Mouse (Mus musculus) E14TG2a.4 (cell line): Measurements from ENCODE around the gene Ctu1.
"Not testable (repeated sequence)": the region's sequence is repeated elsewhere in the genome, so short reads cannot be mapped to it uniquely, and the experiment has no call there.

ENCODE experiments used
- H3K27me3 ChIP-seq: 2 replicates; pipeline ENCODE4 v1.6.1; 2014; ENCODE audit warnings: low read length, control low read depth; ENCODE audit not compliant: insufficient read depth
- H3K36me3 ChIP-seq: 2 replicates; pipeline ENCODE4 v1.6.1; 2014; ENCODE audit warnings: low read length, control low read depth; ENCODE audit not compliant: insufficient read depth
- H3K4me1 ChIP-seq: replicated peaks from 2 replicates; pipeline ENCODE4 v1.6.1; 2014; ENCODE audit warnings: low read depth, low read length, control low read depth
- H3K4me3 ChIP-seq: replicated peaks from 2 replicates; pipeline ENCODE4 v1.5.1; 2014; ENCODE audit warnings: mild to moderate bottlenecking, low read length
- H3K9me3 ChIP-seq: 2 replicates; pipeline ENCODE4 v1.6.1; 2014; ENCODE audit warnings: low read length, control low read depth
- CTCF ChIP-seq: conservative IDR thresholded peaks from 2 replicates; pipeline ENCODE4 v1.5.1; 2014; ENCODE audit warnings: low read length
- NANOG ChIP-seq: IDR thresholded peaks from 2 replicates; pipeline ENCODE4 v1.6.1; 2014; ENCODE audit warnings: borderline replicate concordance, low read length, mixed read lengths
- POU5F1 ChIP-seq: IDR thresholded peaks from 2 replicates; pipeline ENCODE4 v1.6.1; 2014; ENCODE audit warnings: low read length, borderline replicate concordance

Gene Ctu1

DNA sequence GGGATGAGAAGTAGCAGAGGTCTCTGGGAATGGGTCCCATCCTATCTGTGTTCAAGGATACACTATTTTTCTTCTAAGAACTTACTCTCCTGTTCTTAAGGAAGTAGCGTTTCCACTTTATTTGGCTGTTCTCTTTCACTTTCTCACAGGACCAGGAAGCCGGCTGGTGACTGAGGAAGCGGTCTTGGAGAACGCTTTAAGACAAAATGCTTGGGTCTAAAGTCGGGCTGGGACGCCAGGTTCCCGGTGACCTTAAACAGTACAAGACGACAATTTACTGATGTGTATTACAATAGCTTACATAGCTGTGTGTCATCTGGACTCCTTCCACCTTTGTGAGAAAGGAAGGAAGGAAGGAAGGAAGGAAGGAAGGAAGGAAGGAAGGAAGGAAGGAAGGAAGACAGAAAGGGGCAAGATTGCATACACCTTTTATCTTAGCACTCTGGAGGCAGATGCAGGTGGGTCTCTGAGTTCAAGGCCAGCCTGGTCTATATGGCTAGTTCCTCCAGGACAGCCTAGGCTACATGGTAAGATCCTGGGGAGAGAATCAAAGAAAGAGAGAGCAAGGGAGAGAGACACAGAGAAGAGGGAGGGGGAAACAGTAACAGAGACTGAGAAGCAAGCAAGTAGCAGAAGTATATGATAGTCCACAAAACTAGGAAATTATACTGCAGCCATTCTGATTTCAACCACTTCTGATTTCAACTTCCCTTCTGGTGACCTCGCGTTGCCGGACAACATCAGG is 580 bp upstream of the Ctu1 start:
- TF ChIP-seq CTCF (no peak), NANOG (no peak)
- H3K4me1 ChIP-seq: peaks cover 28% of the 10 kb centered on the region

DNA sequence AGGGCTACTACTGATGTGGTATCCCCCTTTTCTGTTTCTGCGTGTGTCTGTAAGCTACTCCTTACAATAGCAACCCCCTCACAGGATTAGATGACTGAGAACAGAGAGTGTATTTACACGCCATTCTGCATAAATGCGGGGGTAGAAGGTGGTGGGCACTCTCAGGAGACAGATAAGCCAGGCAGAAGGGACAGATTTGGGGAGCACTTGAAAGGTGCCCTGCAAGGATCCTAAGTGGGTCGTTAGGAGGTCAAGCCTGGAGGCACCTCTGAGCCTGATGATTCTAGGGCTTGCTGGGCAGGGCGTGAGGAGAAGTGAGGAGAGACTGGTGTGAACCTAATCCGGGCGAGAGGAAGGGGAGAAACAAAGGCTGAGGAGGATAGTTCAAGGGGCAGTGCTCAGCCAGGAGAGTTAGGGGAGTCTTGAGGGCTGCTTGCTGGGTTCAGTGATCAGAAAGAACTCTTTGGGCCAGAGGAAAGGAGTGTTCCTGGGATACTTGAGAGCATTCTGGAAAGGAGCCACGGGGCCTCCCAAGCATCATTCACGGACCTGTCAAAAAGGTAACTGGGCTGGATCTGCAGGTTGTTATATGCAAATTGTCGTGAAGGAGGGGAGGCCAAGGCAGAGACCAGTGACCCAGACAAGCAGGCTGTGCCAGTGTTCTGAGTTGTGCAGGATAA is 905 bp downstream of the Ctu1 start:
- H3K9me3 ChIP-seq: no peaks in the 10 kb centered on the region
- H3K27me3 ChIP-seq: peaks cover 15% of the 10 kb centered on the region
- H3K36me3 ChIP-seq: peaks cover 8% of the 10 kb centered on the region
- H3K4me3 ChIP-seq: peak overlapping the region; percentile 90
- TF ChIP-seq NANOG (no peak), POU5F1 (no peak), CTCF (no peak)
- H3K4me1 ChIP-seq: peaks cover 42% of the 10 kb centered on the region

More for the DNA sequence above, 580 bp upstream of the Ctu1 start:
- H3K9me3 ChIP-seq: no peaks in the 10 kb centered on the region
- peaks cover 15% of the 10 kb centered on the region for H3K27me3 ChIP-seq
- no peaks in the 10 kb centered on the region for H3K36me3 ChIP-seq
- peak overlapping the region; percentile 90 for H3K4me3 ChIP-seq

- Histone ChIP-seq H3K4me3 (peak overlapping the region; percentile 79), H3K27me3 (peaks cover 15% of the 10 kb centered on the region), H3K4me1 (peaks cover 42% of the 10 kb centered on the region), H3K9me3 (no peaks in the 10 kb centered on the region), H3K36me3 (peaks cover 9% of the 10 kb centered on the region)
- no peak for TF ChIP-seq CTCF
- no peak for TF ChIP-seq POU5F1
- TF ChIP-seq NANOG: no peak
Measured at GRCm38 (mm10) chr7:43675091-43675490, 3.3 kb downstream of the Ctu1 start.

GRCm38 (mm10) chr7:43678517-43678916 is 6.7 kb downstream of the Ctu1 start:
- H3K9me3 ChIP-seq: peaks cover 15% of the 10 kb centered on the region
- TF ChIP-seq NANOG (no peak), POU5F1 (no peak), CTCF (peak; percentile 74)

GRCm38 (mm10) chr7:43680960-43681359 is 9.1 kb downstream of the Ctu1 start:
- Histone ChIP-seq H3K4me1 (peaks cover 30% of the 10 kb centered on the region), H3K9me3 (peaks cover 15% of the 10 kb centered on the region), H3K4me3 (no peak overlapping the region), H3K27me3 (no peaks in the 10 kb centered on the region), H3K36me3 (peaks cover 9% of the 10 kb centered on the region)
- TF ChIP-seq POU5F1 (no peak), CTCF (peak; percentile 38)

More at GRCm38 (mm10) chr7:43678517-43678916, 6.7 kb downstream of the Ctu1 start:
- Histone ChIP-seq H3K27me3 (peaks cover 15% of the 10 kb centered on the region), H3K36me3 (peaks cover 9% of the 10 kb centered on the region), H3K4me3 (no peak overlapping the region), H3K4me1 (peaks cover 29% of the 10 kb centered on the region)

GRCm38 (mm10) chr7:43682511-43682910 is 10.7 kb downstream of the Ctu1 start:
- Histone ChIP-seq H3K9me3 (peaks cover 15% of the 10 kb centered on the region), H3K4me1 (peaks cover 14% of the 10 kb centered on the region)
- H3K36me3 ChIP-seq, H3K27me3 ChIP-seq, H3K4me3 ChIP-seq: not testable (repeated sequence)

DNA sequence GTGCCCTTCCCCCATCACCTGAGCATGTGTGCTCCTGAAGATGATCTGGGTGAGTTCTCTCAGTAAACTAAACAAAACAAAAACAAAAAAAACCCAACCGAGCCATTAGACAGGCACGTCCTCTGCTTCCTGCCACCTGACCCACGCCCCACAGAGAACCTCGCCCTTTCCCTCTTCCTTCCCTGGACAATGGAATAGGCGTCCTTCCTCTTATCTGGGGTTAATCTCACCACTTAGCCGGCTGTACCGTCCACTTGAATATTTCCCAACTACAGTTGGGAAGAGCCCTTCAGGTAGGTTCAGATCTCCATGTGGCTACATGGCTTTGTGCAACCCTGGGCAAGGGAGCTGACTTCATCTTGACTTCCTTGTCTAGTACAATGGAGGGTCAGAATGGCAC is 13.3 kb downstream of the Ctu1 start:
- no peaks in the 10 kb centered on the region for H3K27me3 ChIP-seq
- peaks cover 13% of the 10 kb centered on the region for H3K4me1 ChIP-seq
- H3K4me3 ChIP-seq: no peak overlapping the region; the same call in 1 of the 2 replicates
- no peaks in the 10 kb centered on the region for H3K36me3 ChIP-seq
- peaks cover 15% of the 10 kb centered on the region for H3K9me3 ChIP-seq
- TF ChIP-seq NANOG: no peak
- no peak for TF ChIP-seq CTCF
- TF ChIP-seq POU5F1: no peak

- 0 out of 2 replicates have a peak, but pooled peaks cover 3% of the 10 kb centered on the region for H3K27me3 ChIP-seq
- peaks cover 5% of the 10 kb centered on the region for H3K4me1 ChIP-seq
- TF ChIP-seq NANOG: no peak
- no peak for TF ChIP-seq POU5F1
- no peak for TF ChIP-seq CTCF
- H3K9me3 ChIP-seq: no peaks in the 10 kb centered on the region
- no peaks in the 10 kb centered on the region for H3K36me3 ChIP-seq
- no peak within 1 kb of the TSS for H3K4me3 ChIP-seq
Measured at GRCm38 (mm10) chr7:43690118-43690517, 18.3 kb downstream of the Ctu1 start, which contains the start of gene Klk14. Gene Klk14 (plus strand): TSS chr7:43690418.

DNA sequence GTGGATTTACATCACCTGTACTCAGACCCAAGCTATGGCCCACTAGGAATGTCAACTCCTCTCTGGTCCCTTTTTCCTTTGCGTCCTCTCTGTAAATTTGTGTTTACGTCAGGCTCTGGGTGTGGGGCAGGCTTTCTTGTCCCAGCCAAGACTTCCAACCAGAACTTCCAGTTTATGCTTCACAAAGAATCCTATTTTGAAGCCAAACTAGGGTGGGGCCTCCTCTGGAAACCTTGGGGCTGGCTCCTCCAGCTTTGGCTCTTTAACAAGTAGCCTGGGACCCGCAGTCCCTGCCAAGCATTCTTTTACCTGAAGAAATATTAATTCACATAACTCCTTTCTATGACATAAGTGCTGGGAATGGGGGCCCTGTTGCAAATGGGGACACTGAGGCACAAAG is 38.2 kb downstream of the Ctu1 start:
- Histone ChIP-seq H3K27me3 (0 out of 2 replicates have a peak, but pooled peaks cover 3% of the 10 kb centered on the region), H3K36me3 (no peaks in the 10 kb centered on the region), H3K4me1 (peaks cover 32% of the 10 kb centered on the region), H3K9me3 (no peaks in the 10 kb centered on the region), H3K4me3 (no peak overlapping the region)
- no peak for TF ChIP-seq POU5F1
- TF ChIP-seq CTCF: no peak
- no peak for TF ChIP-seq NANOG
